Mouse (Mus musculus): ENCODE results near the gene H2-M5.

DNA sequence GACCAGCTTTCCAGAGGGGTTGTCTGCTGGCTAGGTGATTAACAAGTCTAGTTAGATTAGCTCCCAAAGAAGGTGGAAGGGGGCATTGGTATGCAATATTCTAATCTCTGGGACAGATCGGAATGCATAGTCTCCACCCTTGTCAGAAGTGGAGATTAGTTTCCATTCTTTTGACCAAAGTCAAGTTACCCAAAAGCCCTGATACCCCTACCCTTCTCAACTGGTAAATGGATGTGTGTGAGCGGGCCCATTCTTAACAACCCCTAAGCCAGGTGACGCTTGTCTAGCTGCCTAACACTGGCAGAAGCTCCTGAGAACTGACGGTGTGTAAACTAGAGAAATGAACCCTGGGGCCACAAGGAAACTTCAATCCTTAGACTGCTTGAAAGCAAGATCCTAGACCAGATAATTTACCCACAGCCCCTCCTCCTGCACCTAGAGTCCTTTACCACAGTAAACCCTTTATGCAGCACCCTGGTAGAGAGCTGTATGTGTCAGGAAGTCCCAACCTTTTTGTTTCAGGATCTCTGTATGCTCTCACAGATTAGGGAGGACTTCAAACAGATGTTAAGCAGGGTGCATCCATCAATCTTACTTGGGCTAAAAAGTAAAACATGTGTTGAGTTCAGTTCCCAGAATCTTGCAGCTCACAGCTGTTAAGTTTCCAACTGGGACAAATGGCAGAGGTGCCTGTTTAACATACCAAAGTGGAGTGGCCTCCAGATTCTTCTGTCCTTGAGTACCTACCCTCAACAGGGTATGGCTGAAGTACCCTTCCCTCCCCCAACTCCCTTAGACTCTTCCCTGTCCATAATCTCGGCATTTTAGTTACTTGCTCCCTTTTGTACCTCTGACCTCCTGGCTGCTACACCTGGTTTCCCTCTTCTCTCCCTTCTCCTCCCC is 6.8 kb downstream of the H2-M5 start:
- TF ChIP-seq TAL1 (IDR thresholded peaks at IDR 0.05; ENCODE audit: low read length) (no peak), GATA1 (IDR thresholded peaks at IDR 0.05; ENCODE audit: low read length) (no peak)
